ENCODE assay signal across 8 mouse cellular contexts in the genomic region with DNA sequence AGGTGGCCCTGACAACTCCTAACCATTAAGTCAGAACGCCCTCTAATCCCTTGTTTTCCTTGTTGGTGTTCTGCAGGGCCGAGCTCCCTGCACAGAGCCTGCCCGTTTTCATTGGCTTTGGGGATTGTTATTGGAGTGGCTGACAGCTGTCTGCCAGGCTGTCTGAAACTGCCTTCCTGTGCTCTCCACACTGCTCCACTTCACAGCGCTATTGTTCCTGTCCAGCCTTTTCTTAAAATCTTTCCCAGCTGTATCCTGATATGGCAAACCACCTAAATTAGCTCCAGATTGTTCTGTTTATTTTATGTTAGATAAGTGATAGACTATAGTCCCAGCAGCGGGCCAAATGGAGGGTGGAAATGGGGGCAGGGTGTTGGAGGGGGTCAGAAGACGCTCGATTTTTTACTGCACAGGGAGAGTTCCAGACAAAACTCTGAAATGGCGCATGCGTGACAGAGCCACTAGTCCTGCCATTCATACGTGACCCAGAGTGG.
DNase-seq lines count a peak whose midpoint lies in the region; ATAC-seq and TF ChIP-seq lines count a peak whose summit lies in the region.

No protein-coding gene starts in this region.

- WGBS in heart, postnatal 0 days, result 23% methylated on average over 10 of the region's 10 CpGs
- WGBS in limb, embryonic 14.5 days, result 12% methylated on average over 10 of the region's 10 CpGs
- 23% methylated on average over 10 of the region's 10 CpGs for WGBS in stomach, embryonic 15.5 days

- peaks cover 13% of the 10 kb centered on the region for H3K4me1 ChIP-seq in embryonic fibroblast, embryonic 13.5 days (ENCODE audit: control insufficient read depth, insufficient read depth, low read length)
- H3K4me1 ChIP-seq in heart, postnatal 0 days (ENCODE audit: control insufficient read depth, insufficient read depth), result peaks cover 19% of the 10 kb centered on the region; the same call in 1 of the 2 replicates
- peaks cover 33% of the 10 kb centered on the region for H3K4me1 ChIP-seq in limb, embryonic 14.5 days (ENCODE audit: control insufficient read depth, insufficient read depth, low read length)
- peaks cover 20% of the 10 kb centered on the region; the same call in 1 of the 2 replicates for H3K4me1 ChIP-seq in stomach, embryonic 15.5 days

- DNase-seq in layer of hippocampus, adult 2 months (ENCODE audit: low spot score in 2 of 2), result no peak
- no peak for DNase-seq in layer of hippocampus, postnatal 25 days (ENCODE audit: extremely low spot score in 1 of 2, low spot score in 1 of 2)
- peak; percentile 80 for DNase-seq in heart, postnatal 0 days (ENCODE audit: low spot score)
- DNase-seq in limb, embryonic 14.5 days (ENCODE audit: low spot score), result peak; percentile 91
- DNase-seq in Muller cell, postnatal 12 days (ENCODE audit: inconsistent ontology term), result no peak

- no peaks in the 10 kb centered on the region for H3K9me3 ChIP-seq in heart, postnatal 0 days (replicated peaks; ENCODE audit: control insufficient read depth, low read length)
- no peaks in the 10 kb centered on the region; the same call in 1 of the 2 replicates for H3K9me3 ChIP-seq in limb, embryonic 14.5 days (ENCODE audit: control insufficient read depth, low read length)
- H3K9me3 ChIP-seq in stomach, embryonic 15.5 days, result no peaks in the 10 kb centered on the region

- peak overlapping the region; percentile 82 for H3K27ac ChIP-seq in layer of hippocampus, adult 2 months
- peak overlapping the region; percentile 71 for H3K27ac ChIP-seq in embryonic fibroblast, embryonic 13.5 days (ENCODE audit: insufficient read depth, low read length)
- H3K27ac ChIP-seq in heart, postnatal 0 days (ENCODE audit: low read depth), result peak overlapping the region; percentile 77
- peak overlapping the region; percentile 90 for H3K27ac ChIP-seq in limb, embryonic 14.5 days (replicated peaks; ENCODE audit: low read depth, low read length)
- H3K27ac ChIP-seq in stomach, embryonic 15.5 days, result peak overlapping the region; percentile 60

- H3K27me3 ChIP-seq in heart, postnatal 0 days (ENCODE audit: control insufficient read depth, insufficient read depth, low read length), result no peaks in the 10 kb centered on the region
- H3K27me3 ChIP-seq in limb, embryonic 14.5 days (ENCODE audit: control insufficient read depth, insufficient read depth, low read length), result no peaks in the 10 kb centered on the region
- no peaks in the 10 kb centered on the region for H3K27me3 ChIP-seq in stomach, embryonic 15.5 days (replicated peaks)

- H3K9ac ChIP-seq in heart, postnatal 0 days (replicated peaks; ENCODE audit: low read depth, low read length), result no peak overlapping the region
- H3K9ac ChIP-seq in limb, embryonic 14.5 days (ENCODE audit: low read depth, low read length, severe bottlenecking), result no peak overlapping the region
- no peak overlapping the region for H3K9ac ChIP-seq in stomach, embryonic 15.5 days

- no peak overlapping the region; the same call in 1 of the 2 replicates for H3K4me3 ChIP-seq in layer of hippocampus, adult 2 months
- no peak overlapping the region for H3K4me3 ChIP-seq in embryonic fibroblast, embryonic 13.5 days (ENCODE audit: insufficient read depth, low read length)
- H3K4me3 ChIP-seq in heart, postnatal 0 days (ENCODE audit: low read depth, low read length), result no peak overlapping the region
- no peak overlapping the region for H3K4me3 ChIP-seq in limb, embryonic 14.5 days (replicated peaks; ENCODE audit: low read length)
- no peak overlapping the region for H3K4me3 ChIP-seq in stomach, embryonic 15.5 days (replicated peaks)

- H3K36me3 ChIP-seq in heart, postnatal 0 days (replicated peaks; ENCODE audit: control insufficient read depth, insufficient read depth, low read length), result no peaks in the 10 kb centered on the region
- H3K36me3 ChIP-seq in limb, embryonic 14.5 days (ENCODE audit: control insufficient read depth, insufficient read depth, low read length), result no peaks in the 10 kb centered on the region
- H3K36me3 ChIP-seq in stomach, embryonic 15.5 days, result no peaks in the 10 kb centered on the region

- TF ChIP-seq CTCF in layer of hippocampus, adult 2 months (conservative IDR thresholded peaks at IDR 0.05), result no peak
- TF ChIP-seq CTCF in embryonic fibroblast, embryonic 13.5 days (IDR thresholded peaks at IDR 0.05; ENCODE audit: borderline replicate concordance, insufficient read depth, low read length), result no peak
- TF ChIP-seq CTCF in heart, postnatal 0 days (IDR thresholded peaks at IDR 0.05; ENCODE audit: low read depth), result no peak

- peak; percentile 93 for ATAC-seq in heart, postnatal 0 days (ENCODE audit: insufficient read depth, low read depth)
- ATAC-seq in limb, embryonic 14.5 days (ENCODE audit: low FRiP score, low read depth), result peak; percentile 91
- peak; percentile 81 for ATAC-seq in stomach, embryonic 15.5 days (ENCODE audit: insufficient read depth, low FRiP score, low read depth)
- no peak for ATAC-seq in CD4-positive, CD25-positive, alpha-beta regulatory T cell, adult 4 months

- no peak for TF ChIP-seq POLR2A in embryonic fibroblast, embryonic 13.5 days (IDR thresholded peaks at IDR 0.05; ENCODE audit: low read depth, low read length)
- TF ChIP-seq POLR2A in limb, embryonic 14.5 days (IDR thresholded peaks at IDR 0.05; ENCODE audit: borderline replicate concordance, extremely low read depth, insufficient read depth, insufficient read length), result no peak

- TF ChIP-seq EP300 in heart, postnatal 0 days (IDR thresholded peaks at IDR 0.05; ENCODE audit: low read depth), result peak; percentile 71

- H3K4me2 ChIP-seq in heart, postnatal 0 days (ENCODE audit: low read depth, low read length), result peak overlapping the region; percentile 37
- peak overlapping the region; percentile 28 for H3K4me2 ChIP-seq in limb, embryonic 14.5 days (replicated peaks; ENCODE audit: low read depth, low read length, severe bottlenecking)
- H3K4me2 ChIP-seq in stomach, embryonic 15.5 days, result no peak overlapping the region; the same call in 1 of the 2 replicates

Comparison
In these comparisons a context has a peak if more than half of its experiments do, and no peak if none do; other contexts are left out.
1. DNase-seq: peak in heart, postnatal 0 days (single experiment) and limb, embryonic 14.5 days (single experiment); none in layer of hippocampus, adult 2 months (0 of 2), layer of hippocampus, postnatal 25 days (0 of 2) and Muller cell, postnatal 12 days (single experiment).
2. Peak in every context shown above with its lines, with median percentiles within 50 percentile points of each other: H3K27ac ChIP-seq.